Mouse (Mus musculus): ENCODE measurements at regions not wholly inside any gene's neighbourhood (a gene's known extent, or its start where the extent isn't known, plus 50 kb on each side); places are given as distances from the start of the nearest gene placed in this dataset.
A peak's percentile ranks its signal among the peaks of the same experiment; 100 is the strongest.

DNA sequence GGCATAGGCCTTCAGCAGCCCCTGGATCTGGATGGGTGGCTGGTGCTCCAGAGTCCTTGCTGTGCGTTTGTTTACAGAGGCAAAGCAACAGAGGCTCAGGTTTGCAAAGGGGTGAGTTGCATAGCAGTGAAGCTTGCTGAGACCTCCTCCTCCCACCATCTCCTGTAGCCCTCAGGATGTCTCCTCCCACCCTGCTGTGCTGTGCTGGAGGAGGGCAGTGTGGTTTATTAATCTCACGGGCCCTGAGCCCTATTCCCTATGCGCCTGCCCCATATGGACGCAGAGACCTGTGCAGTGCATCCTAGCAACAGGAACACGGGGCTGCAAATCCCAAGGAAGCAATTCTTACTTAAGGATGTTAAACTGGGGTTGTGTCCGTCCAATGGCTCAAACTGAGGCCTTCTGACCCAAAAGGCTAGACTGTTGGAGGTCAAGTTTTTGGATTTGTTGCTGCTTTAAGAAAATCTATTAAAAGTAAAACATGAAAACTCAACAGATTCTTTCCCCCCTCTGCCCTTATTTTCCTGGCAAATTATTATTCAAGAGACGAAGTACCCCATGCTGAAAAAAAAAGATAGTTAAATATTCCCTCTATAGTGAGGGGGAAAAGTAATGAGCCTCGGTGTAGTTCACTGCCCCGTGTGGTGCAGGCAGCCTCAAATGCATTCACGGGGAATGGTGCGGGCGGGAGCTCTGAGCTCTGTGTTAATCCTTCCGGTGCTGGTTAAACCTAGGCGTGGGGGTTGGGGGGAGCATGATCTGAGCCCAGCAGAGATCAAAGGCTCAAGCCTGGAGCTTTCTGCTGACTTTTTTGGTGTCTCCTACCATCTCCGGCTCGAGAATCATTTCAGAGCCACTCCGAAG is 297.8 kb downstream of the Cdh26 start:
- 4% methylated on average over 17 of the region's 17 CpGs for WGBS
- H3K4me3 ChIP-seq: no peak overlapping the region
- no peak for ATAC-seq (ENCODE audit: low FRiP score, low read depth)
- H3K27ac ChIP-seq: no peak overlapping the region
- peak overlapping the region; percentile 35; the same call in 1 of the 2 replicates for H3K4me2 ChIP-seq (replicated peaks)
- no peaks in the 10 kb centered on the region for H3K9me3 ChIP-seq
- H3K27me3 ChIP-seq: 0 out of 2 replicates have a peak, but pooled peaks cover 7% of the 10 kb centered on the region
- H3K9ac ChIP-seq: peak overlapping the region; percentile 51; the same call in 1 of the 2 replicates
- no peaks in the 10 kb centered on the region for H3K36me3 ChIP-seq
- peaks cover 15% of the 10 kb centered on the region for H3K4me1 ChIP-seq

DNA sequence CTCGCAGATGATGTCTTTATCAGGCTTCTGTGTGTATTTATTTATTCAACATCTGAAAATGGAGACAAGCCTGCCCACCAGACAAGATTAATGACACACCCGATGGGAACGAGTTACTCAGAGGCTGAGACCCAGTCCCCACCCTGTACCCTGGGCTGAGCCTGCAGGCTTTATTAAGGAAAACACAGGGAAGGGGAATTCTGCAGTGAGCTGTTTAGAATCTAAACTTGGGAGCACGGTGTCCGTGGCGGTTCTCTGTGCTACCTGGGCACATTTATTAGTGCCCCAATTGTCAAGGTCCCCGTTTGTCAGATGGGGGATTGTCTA is 298.4 kb downstream of the Cdh26 start:
- H3K9me3 ChIP-seq: no peaks in the 10 kb centered on the region
- H3K9ac ChIP-seq: no peak overlapping the region
- no peak overlapping the region for H3K4me3 ChIP-seq
- no peak overlapping the region for H3K27ac ChIP-seq
- no peaks in the 10 kb centered on the region for H3K36me3 ChIP-seq
- WGBS: 2% methylated on average over 7 of the region's 7 CpGs
- no peak for ATAC-seq (ENCODE audit: low FRiP score, low read depth)
- peaks cover 15% of the 10 kb centered on the region for H3K4me1 ChIP-seq
- 0 out of 2 replicates have a peak, but pooled peaks cover 7% of the 10 kb centered on the region for H3K27me3 ChIP-seq
- H3K4me2 ChIP-seq (replicated peaks): peak overlapping the region; percentile 35; the same call in 1 of the 2 replicates

DNA sequence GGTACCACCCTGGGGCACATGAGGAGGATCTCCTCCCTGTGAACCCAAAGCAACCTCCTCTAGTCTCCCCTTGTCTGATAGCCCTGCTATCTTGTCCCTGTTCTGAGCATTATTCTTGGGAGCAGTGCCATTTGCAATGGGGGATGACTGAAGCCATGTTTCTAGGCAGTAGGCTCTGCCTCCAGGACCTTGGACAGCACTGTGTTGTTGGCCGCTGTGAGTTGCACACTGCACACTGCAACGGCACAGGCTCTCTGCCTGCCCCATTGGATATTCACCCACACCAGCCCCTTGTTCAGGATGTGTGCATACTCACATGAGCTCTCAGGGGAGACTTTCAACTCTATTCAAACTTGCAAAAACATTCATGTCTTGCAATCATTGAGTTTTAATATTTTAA is 304.8 kb downstream of the Cdh26 start:
- Histone ChIP-seq H3K27ac (no peak overlapping the region), H3K4me3 (no peak overlapping the region), H3K9me3 (no peaks in the 10 kb centered on the region), H3K27me3 (no peaks in the 10 kb centered on the region), H3K4me2 (replicated peaks) (no peak overlapping the region), H3K9ac (no peak overlapping the region), H3K36me3 (no peaks in the 10 kb centered on the region), H3K4me1 (no peaks in the 10 kb centered on the region)
- 3% methylated on average over 2 of the region's 2 CpGs for WGBS
- ATAC-seq (ENCODE audit: low FRiP score, low read depth): no peak

GRCm38 (mm10) chr2:178744617-178745016 is 314.3 kb downstream of the Cdh26 start:
- Histone ChIP-seq H3K27me3 (no peaks in the 10 kb centered on the region), H3K9ac (no peak overlapping the region), H3K4me3 (no peak overlapping the region), H3K27ac (no peak overlapping the region), H3K4me1 (no peaks in the 10 kb centered on the region), H3K36me3 (no peaks in the 10 kb centered on the region), H3K4me2 (replicated peaks) (no peak overlapping the region), H3K9me3 (no peaks in the 10 kb centered on the region)
- WGBS: 71% methylated on average over 4 of the region's 4 CpGs
- no peak for ATAC-seq (ENCODE audit: low FRiP score, low read depth)

DNA sequence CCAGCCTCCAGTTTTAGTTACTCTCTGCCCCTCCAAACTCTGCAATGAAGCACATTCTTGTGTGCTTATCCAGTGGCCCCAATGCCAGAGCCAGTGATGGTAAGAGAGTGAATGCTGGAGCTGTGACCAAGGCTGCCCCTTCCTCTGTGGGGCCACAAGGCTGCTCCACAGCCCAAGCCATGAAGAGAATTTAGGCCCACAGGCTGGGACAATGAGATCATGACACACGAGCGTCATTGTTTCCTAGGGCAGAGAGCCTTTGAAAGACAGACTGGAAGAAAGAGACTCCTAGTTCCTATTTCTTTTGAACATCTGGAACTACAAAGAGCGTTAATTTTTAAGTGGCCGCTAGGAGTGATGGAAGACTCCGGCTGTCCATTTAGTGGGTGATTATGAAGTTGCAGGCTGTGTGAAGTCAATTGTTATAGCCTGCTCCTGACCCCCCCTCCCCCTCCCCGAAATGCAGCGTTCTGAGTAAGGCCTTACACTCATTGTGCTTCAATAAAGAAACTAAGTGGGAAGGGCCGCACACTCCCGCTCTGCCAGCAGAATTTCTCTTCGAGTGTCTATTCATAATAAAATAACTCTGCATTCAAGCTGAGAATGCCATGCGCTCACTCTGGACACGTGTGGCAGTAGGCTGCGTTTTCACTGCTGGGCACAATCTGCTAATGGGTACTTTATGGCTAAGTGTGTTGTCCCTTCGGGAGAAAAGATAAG is 315.1 kb downstream of the Cdh26 start:
- Histone ChIP-seq H3K4me2 (replicated peaks) (no peak overlapping the region), H3K4me1 (no peaks in the 10 kb centered on the region), H3K27me3 (no peaks in the 10 kb centered on the region), H3K9me3 (no peaks in the 10 kb centered on the region), H3K4me3 (no peak overlapping the region), H3K27ac (no peak overlapping the region), H3K9ac (no peak overlapping the region), H3K36me3 (no peaks in the 10 kb centered on the region)
- WGBS: 44% methylated on average over 14 of the region's 14 CpGs
- ATAC-seq (ENCODE audit: low FRiP score, low read depth): no peak

- Histone ChIP-seq H3K4me2 (replicated peaks) (no peak overlapping the region), H3K27me3 (no peaks in the 10 kb centered on the region), H3K4me1 (peaks cover 12% of the 10 kb centered on the region; the same call in 1 of the 2 replicates), H3K4me3 (no peak overlapping the region), H3K9me3 (no peaks in the 10 kb centered on the region), H3K27ac (no peak overlapping the region), H3K36me3 (no peaks in the 10 kb centered on the region), H3K9ac (no peak overlapping the region)
- 70% methylated on average over 1 of the region's 1 CpGs for WGBS
- no peak for ATAC-seq (ENCODE audit: low FRiP score, low read depth)
Observed at GRCm38 (mm10) chr2:178751247-178751646, 320.9 kb downstream of the Cdh26 start.

GRCm38 (mm10) chr2:178758366-178758765 is 328.0 kb downstream of the Cdh26 start:
- 0% methylated on average over 2 of the region's 2 CpGs for WGBS
- no peak overlapping the region for H3K4me3 ChIP-seq
- H3K4me2 ChIP-seq (replicated peaks): no peak overlapping the region
- no peak overlapping the region for H3K27ac ChIP-seq
- no peaks in the 10 kb centered on the region for H3K36me3 ChIP-seq
- H3K9me3 ChIP-seq: no peaks in the 10 kb centered on the region
- 0 out of 2 replicates have a peak, but pooled peaks cover 2% of the 10 kb centered on the region for H3K27me3 ChIP-seq
- peaks cover 12% of the 10 kb centered on the region; the same call in 1 of the 2 replicates for H3K4me1 ChIP-seq
- ATAC-seq (ENCODE audit: low FRiP score, low read depth): no peak; the same call in 1 of the 2 replicates
- no peak overlapping the region for H3K9ac ChIP-seq

DNA sequence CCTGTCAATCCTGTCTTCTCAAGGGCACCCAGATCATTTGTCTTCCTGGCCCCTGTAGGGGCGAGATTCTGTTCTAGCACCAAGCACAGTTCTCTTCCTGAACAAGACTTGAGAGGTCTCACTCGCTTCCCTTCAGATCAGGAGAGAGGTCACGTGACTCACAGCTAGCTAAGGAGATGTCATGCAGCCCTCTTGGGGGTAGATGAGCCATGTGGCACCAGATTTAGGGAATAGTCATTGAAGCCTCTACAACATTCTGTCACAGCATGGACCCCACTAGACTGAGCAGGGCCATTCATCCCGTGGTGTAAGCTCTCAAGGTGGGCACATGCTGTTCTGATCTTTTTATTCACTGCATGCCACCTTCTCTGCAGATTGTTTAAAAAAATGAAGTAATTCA is 338.2 kb downstream of the Cdh26 start:
- H3K27ac ChIP-seq: no peak overlapping the region
- no peaks in the 10 kb centered on the region for H3K27me3 ChIP-seq
- H3K9me3 ChIP-seq: no peaks in the 10 kb centered on the region; the same call in 1 of the 2 replicates
- H3K4me3 ChIP-seq: no peak overlapping the region
- H3K9ac ChIP-seq: no peak overlapping the region
- H3K4me1 ChIP-seq: peaks cover 5% of the 10 kb centered on the region; the same call in 1 of the 2 replicates
- no peaks in the 10 kb centered on the region for H3K36me3 ChIP-seq
- 72% methylated on average over 4 of the region's 4 CpGs for WGBS
- H3K4me2 ChIP-seq (replicated peaks): no peak overlapping the region
- no peak for ATAC-seq (ENCODE audit: low FRiP score, low read depth)

DNA sequence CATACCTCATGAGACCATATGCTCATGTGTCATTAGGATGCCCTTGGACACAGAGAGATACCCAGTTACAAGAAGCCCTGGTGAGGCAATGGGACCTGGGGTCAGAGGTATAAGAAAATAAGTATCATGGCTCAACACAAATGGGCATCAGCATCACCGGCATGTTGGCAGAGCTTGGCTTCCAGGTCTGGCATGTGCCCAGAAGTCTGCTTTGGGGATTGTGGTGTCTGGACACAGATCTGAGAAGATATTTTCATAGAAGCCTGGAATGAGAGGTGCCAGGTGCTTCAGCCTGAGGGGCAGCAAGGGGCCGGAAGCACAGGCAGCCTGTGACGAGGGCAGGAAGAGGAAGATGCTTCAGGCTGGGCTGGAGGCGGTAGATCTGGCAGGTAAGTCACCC is 338.7 kb downstream of the Cdh26 start:
- Histone ChIP-seq H3K9ac (no peak overlapping the region), H3K27ac (no peak overlapping the region), H3K4me1 (peaks cover 5% of the 10 kb centered on the region; the same call in 1 of the 2 replicates), H3K4me2 (replicated peaks) (no peak overlapping the region), H3K4me3 (no peak overlapping the region), H3K9me3 (no peaks in the 10 kb centered on the region; the same call in 1 of the 2 replicates), H3K36me3 (no peaks in the 10 kb centered on the region), H3K27me3 (no peaks in the 10 kb centered on the region)
- ATAC-seq (ENCODE audit: low FRiP score, low read depth): no peak
- 71% methylated on average over 4 of the region's 4 CpGs for WGBS

GRCm38 (mm10) chr2:178771435-178771834 is 341.1 kb downstream of the Cdh26 start:
- Histone ChIP-seq H3K4me3 (no peak overlapping the region), H3K36me3 (no peaks in the 10 kb centered on the region), H3K4me2 (replicated peaks) (no peak overlapping the region), H3K9ac (no peak overlapping the region), H3K27ac (no peak overlapping the region), H3K9me3 (no peaks in the 10 kb centered on the region), H3K27me3 (no peaks in the 10 kb centered on the region), H3K4me1 (peaks cover 5% of the 10 kb centered on the region; the same call in 1 of the 2 replicates)
- WGBS: 35% methylated on average over 1 of the region's 1 CpGs
- ATAC-seq (ENCODE audit: low FRiP score, low read depth): no peak

DNA sequence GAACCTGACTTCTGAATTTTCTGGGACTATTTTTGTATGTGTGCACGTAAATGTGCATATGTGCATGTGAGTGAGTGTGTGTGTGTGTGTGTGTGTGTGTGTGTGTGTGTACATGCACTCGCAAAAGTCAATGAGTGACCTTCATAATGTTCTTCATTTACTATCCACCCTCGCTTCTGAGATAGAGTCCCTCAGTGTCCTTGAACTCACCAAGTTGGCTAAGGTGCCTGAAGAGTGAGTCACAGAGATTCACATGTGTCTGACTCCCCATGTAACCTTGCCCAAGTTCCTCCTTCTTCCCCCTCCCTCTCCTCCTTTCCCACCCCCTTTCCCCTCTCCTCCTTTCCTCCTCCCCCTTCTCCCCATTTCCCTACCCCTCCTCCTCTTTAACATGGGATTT is 341.6 kb downstream of the Cdh26 start:
- Histone ChIP-seq H3K27ac (no peak overlapping the region), H3K4me2 (replicated peaks) (no peak overlapping the region), H3K9me3 (no peaks in the 10 kb centered on the region), H3K4me3 (no peak overlapping the region), H3K4me1 (peaks cover 5% of the 10 kb centered on the region; the same call in 1 of the 2 replicates), H3K9ac (no peak overlapping the region), H3K27me3 (no peaks in the 10 kb centered on the region), H3K36me3 (no peaks in the 10 kb centered on the region)
- 92% methylated on average over 3 of the region's 3 CpGs for WGBS
- no peak for ATAC-seq (ENCODE audit: low FRiP score, low read depth)

DNA sequence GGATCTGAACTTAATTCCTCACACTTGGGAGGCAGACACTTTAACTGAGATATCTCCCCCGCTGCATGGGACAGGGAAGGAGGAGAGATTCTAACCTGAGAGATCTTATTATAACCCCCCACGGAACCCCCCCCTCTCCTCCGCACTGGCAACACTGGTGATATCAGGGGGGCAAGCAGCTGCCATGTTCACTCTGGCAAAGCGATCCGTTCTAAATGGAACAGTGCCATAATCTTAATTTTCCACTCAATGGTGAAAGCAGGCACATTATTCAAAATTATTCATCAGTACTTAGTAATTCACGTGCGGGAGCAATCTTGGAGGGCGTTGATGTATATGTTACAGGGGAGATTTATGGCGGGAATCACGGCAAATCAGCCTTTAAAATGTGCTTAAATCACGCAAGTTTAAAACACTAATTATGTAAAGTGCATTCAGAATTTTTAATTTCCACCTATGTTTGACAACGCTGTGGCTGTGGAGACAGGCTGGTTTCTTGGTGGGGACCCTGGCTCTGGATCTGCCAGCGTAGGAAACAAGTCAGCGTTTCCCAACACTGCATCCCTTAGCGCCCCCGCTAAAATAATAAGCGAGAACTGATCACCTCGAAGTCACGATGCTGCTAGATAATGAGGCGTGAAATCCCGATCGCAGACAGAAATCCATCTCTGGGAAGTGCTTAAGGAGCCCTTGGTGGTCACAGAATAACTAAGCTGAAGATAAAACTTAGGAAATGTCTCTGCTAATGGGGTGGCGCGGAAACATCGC is 354.7 kb downstream of the Cdh26 start:
- H3K27me3 ChIP-seq: no peaks in the 10 kb centered on the region
- WGBS: 74% methylated on average over 25 of the region's 25 CpGs
- no peak overlapping the region for H3K27ac ChIP-seq
- 0 out of 2 replicates have a peak, but pooled peaks cover 8% of the 10 kb centered on the region for H3K4me1 ChIP-seq
- no peak overlapping the region for H3K4me2 ChIP-seq (replicated peaks)
- no peaks in the 10 kb centered on the region for H3K9me3 ChIP-seq
- no peak overlapping the region for H3K4me3 ChIP-seq
- no peaks in the 10 kb centered on the region for H3K36me3 ChIP-seq
- no peak overlapping the region for H3K9ac ChIP-seq
- no peak for ATAC-seq (ENCODE audit: low FRiP score, low read depth)

Measured in limb, embryonic 13.5 days (tissue).